Mouse (Mus musculus): Measurements from ENCODE around the gene Ank3. TPM values are rescaled to one million over a fixed set of nuclear protein-coding genes. Genes with fewer than 3 reads are reported as not detected.

The Ank3 gene
- total and polyA plus RNA-seq, 2 experiments from 2014 or later = 66.6 to 253 TPM

DNA sequence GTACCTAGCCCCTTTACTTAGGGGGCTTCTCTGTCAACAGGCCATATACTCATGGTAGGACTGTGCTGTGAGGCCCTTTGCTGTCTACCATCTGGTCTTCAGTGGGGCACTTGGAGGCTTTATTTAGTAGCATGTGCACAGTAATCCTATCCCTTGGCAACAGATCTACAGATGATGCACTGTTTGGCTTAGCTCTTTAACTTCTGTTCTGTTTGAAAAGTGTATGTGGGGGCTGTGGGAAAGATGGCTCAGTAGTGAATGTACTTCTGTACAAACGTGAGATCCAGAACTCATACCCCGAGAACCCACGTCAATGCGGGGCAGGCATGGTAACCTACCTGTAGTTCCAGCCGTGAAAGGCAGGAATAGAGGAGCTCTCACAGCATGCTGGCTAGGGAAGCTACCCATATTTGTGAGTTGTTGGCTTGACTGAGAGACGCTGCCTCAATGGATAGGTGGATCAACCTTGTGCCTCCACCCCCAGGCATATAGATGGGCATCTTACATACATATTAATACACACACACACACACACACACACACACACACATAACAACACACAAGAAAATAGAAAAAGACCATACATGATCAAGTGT is 86.7 kb downstream of the Ank3 start:
- 88% methylated on average over 6 of the region's 6 CpGs for WGBS
- no peaks in the 10 kb centered on the region for H3K36me3 ChIP-seq (ENCODE audit: insufficient read depth, low read length)
- no peaks in the 10 kb centered on the region for H3K9me3 ChIP-seq (ENCODE audit: low read length)
- no peak overlapping the region for H3K4me2 ChIP-seq (ENCODE audit: low read depth, low read length, poor library complexity, severe bottlenecking)
- no peak overlapping the region for H3K4me3 ChIP-seq (ENCODE audit: low read depth, low read length)
- no peaks in the 10 kb centered on the region for H3K4me1 ChIP-seq (ENCODE audit: insufficient read depth, low read length)
- DNase-seq (ENCODE audit: low spot score) = no peak
- no peak for ATAC-seq (ENCODE audit: low FRiP score)
- H3K27ac ChIP-seq (ENCODE audit: low read depth, low read length) = no peak overlapping the region
- no peaks in the 10 kb centered on the region for H3K27me3 ChIP-seq (ENCODE audit: insufficient read depth, low read length)
- H3K9ac ChIP-seq (replicated peaks; ENCODE audit: low read length, poor library complexity, severe bottlenecking) = no peak overlapping the region
- TF ChIP-seq CTCF (IDR thresholded peaks at IDR 0.05) = no peak

DNA sequence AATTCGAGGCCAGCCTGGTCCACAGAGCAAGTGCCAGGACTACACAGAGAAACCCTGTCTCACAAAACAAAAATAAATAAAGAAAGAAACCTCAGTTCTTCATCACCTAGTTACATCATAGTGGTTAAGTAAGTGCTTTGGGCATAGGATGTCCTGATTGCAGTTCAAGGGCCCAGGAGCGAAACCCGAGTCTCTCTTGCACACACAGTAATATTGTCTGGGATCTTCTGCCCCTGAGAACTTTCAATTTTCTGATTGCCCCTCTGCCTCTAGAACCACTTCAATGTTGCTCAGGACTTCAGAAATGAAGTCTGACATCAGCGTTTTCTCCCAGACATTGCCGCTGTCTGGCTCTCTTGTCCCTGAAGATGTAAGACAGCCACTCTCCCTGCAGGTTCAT is 91.6 kb downstream of the Ank3 start:
- no peaks in the 10 kb centered on the region for H3K4me1 ChIP-seq (ENCODE audit: insufficient read depth, low read length)
- DNase-seq (ENCODE audit: low spot score) (no peak), ATAC-seq (ENCODE audit: low FRiP score) (no peak)
- no peak overlapping the region for H3K4me2 ChIP-seq (ENCODE audit: low read depth, low read length, poor library complexity, severe bottlenecking)
- no peak overlapping the region for H3K9ac ChIP-seq (replicated peaks; ENCODE audit: low read length, poor library complexity, severe bottlenecking)
- WGBS = 78% methylated on average over 5 of the region's 5 CpGs
- H3K27me3 ChIP-seq (ENCODE audit: insufficient read depth, low read length) = no peaks in the 10 kb centered on the region
- H3K9me3 ChIP-seq (ENCODE audit: low read length) = no peaks in the 10 kb centered on the region
- no peaks in the 10 kb centered on the region for H3K36me3 ChIP-seq (ENCODE audit: insufficient read depth, low read length)
- no peak overlapping the region for H3K4me3 ChIP-seq (ENCODE audit: low read depth, low read length)
- no peak overlapping the region for H3K27ac ChIP-seq (ENCODE audit: low read depth, low read length)
- TF ChIP-seq CTCF (IDR thresholded peaks at IDR 0.05) = no peak

DNA sequence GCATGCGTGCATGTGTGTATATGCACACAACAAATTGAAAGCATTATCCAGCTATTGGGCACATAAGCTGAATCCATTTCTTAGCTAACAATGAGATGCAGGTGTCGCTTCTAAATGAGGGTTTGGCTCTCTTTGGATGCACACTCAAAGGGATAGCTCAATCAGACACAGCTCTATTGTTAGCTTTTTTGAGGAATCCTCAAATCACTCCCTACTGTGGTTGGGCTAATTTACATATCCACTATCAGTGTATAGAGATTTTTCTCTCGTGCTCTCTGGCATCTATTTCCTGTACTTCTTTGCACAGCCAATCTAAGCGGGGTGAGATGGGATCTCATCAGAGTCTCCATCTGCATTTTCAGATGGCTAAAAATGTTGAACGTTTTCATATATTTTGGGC is 93.4 kb downstream of the Ank3 start:
- TF ChIP-seq CTCF (IDR thresholded peaks at IDR 0.05) = no peak
- WGBS = 56% methylated on average over 5 of the region's 5 CpGs
- Histone ChIP-seq H3K36me3 (ENCODE audit: insufficient read depth, low read length) (no peaks in the 10 kb centered on the region), H3K27ac (ENCODE audit: low read depth, low read length) (no peak overlapping the region), H3K27me3 (ENCODE audit: insufficient read depth, low read length) (no peaks in the 10 kb centered on the region), H3K9me3 (ENCODE audit: low read length) (no peaks in the 10 kb centered on the region), H3K4me1 (ENCODE audit: insufficient read depth, low read length) (no peaks in the 10 kb centered on the region), H3K9ac (replicated peaks; ENCODE audit: low read length, poor library complexity, severe bottlenecking) (no peak overlapping the region), H3K4me3 (ENCODE audit: low read depth, low read length) (no peak overlapping the region), H3K4me2 (ENCODE audit: low read depth, low read length, poor library complexity, severe bottlenecking) (no peak overlapping the region)
- ATAC-seq (ENCODE audit: low FRiP score) (no peak), DNase-seq (ENCODE audit: low spot score) (no peak)

DNA sequence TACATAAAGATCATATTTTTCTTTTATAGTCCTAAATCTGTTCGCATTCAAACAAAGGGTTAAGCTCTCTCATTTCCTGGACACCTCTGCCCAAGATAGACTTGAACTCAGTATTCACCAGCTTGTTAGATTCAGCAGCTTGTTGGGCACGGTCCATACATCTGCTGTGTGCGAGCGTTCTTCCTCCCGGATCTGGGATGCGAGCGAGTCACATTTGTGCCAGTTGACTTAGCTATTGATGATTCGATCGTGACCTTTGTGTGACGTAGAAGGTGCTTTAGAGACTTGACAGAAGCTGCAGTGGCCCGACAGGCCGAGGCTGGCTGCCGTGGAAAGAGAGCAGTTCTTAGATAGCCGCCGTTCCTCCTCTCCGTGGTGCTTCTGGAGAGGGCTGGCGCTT is 98.8 kb downstream of the Ank3 start:
- H3K27me3 ChIP-seq (ENCODE audit: insufficient read depth, low read length) = no peaks in the 10 kb centered on the region
- ATAC-seq (ENCODE audit: low FRiP score) = no peak
- no peak overlapping the region for H3K9ac ChIP-seq (replicated peaks; ENCODE audit: low read length, poor library complexity, severe bottlenecking)
- DNase-seq (ENCODE audit: low spot score) = no peak
- no peak overlapping the region for H3K4me3 ChIP-seq (ENCODE audit: low read depth, low read length)
- peaks cover 18% of the 10 kb centered on the region for H3K4me1 ChIP-seq (ENCODE audit: insufficient read depth, low read length)
- H3K36me3 ChIP-seq (ENCODE audit: insufficient read depth, low read length) = no peaks in the 10 kb centered on the region
- no peak overlapping the region for H3K4me2 ChIP-seq (ENCODE audit: low read depth, low read length, poor library complexity, severe bottlenecking)
- H3K9me3 ChIP-seq (ENCODE audit: low read length) = no peaks in the 10 kb centered on the region
- WGBS = 82% methylated on average over 17 of the region's 17 CpGs
- TF ChIP-seq CTCF (IDR thresholded peaks at IDR 0.05) = no peak
- H3K27ac ChIP-seq (ENCODE audit: low read depth, low read length) = no peak overlapping the region

DNA sequence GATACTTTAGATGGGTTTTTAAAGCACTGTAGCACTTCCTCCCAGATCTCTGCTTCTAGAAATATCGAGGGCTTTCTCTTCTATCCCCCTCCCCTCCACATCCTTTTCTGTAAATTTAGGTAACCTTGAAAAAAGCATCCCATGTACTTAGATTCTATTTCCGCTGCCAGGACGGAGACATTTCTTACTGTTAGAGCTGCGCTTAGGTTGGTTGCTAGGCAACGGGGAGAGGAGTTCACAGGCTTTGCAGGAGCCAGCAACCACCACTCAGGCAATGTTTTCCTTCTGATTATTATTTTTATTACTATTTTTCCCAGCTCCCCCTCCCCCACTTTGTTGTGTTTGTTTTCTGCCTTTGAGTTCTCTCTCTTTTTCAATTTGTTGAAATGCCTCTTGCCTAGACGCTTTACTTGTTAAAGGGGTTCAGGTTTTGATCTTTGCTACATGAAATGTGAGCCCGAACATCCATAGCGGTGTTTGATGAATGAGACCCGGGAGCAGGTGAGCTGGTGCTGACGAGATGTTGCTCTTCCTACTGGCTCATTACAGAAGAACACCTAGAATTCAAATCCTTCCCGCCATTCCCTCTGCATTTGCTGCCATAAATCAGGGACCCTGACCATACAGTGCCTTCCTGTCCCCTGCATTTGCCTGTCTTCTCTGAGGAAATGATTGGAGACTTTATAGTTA is 101.7 kb downstream of the Ank3 start:
- TF ChIP-seq CTCF (IDR thresholded peaks at IDR 0.05) = no peak
- WGBS = 25% methylated on average over 11 of the region's 11 CpGs
- H3K4me2 ChIP-seq (ENCODE audit: low read depth, low read length, poor library complexity, severe bottlenecking) = no peak overlapping the region

DNA sequence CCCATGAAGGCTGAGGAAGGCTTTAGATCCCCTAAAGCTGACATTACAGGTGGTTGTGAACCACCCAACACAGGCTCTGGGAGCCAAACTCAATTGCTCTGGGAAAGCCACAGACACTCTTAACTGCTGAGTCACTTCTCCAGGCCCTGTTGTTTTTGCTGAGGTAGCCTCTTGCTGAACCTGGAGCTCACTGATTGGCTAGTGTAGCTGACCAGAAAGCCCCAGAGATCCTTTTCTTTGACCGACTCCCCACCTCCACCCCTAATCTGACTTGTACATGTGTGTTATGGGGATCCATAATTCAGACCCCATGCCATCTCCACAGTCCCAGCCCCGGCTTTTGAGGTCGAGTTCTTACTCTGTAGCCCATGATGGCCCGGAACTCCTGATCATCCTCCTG is 105.2 kb downstream of the Ank3 start:
- Histone ChIP-seq H3K9me3 (ENCODE audit: low read length) (no peaks in the 10 kb centered on the region), H3K4me1 (ENCODE audit: insufficient read depth, low read length) (peaks cover 18% of the 10 kb centered on the region), H3K27me3 (ENCODE audit: insufficient read depth, low read length) (no peaks in the 10 kb centered on the region), H3K36me3 (ENCODE audit: insufficient read depth, low read length) (no peaks in the 10 kb centered on the region), H3K27ac (ENCODE audit: low read depth, low read length) (no peak overlapping the region), H3K4me2 (ENCODE audit: low read depth, low read length, poor library complexity, severe bottlenecking) (no peak overlapping the region), H3K9ac (replicated peaks; ENCODE audit: low read length, poor library complexity, severe bottlenecking) (no peak overlapping the region), H3K4me3 (ENCODE audit: low read depth, low read length) (no peak overlapping the region)
- ATAC-seq (ENCODE audit: low FRiP score) (no peak), DNase-seq (ENCODE audit: low spot score) (no peak)
- WGBS = 86% methylated on average over 4 of the region's 4 CpGs
- no peak for TF ChIP-seq CTCF (IDR thresholded peaks at IDR 0.05)

More for the DNA sequence above, 101.7 kb downstream of the Ank3 start:
- ATAC-seq (ENCODE audit: low FRiP score) = no peak
- no peaks in the 10 kb centered on the region for H3K9me3 ChIP-seq (ENCODE audit: low read length)
- H3K36me3 ChIP-seq (ENCODE audit: insufficient read depth, low read length) = no peaks in the 10 kb centered on the region
- peak; percentile 89 for DNase-seq (ENCODE audit: low spot score)
- peak overlapping the region; percentile 55 for H3K27ac ChIP-seq (ENCODE audit: low read depth, low read length)
- no peaks in the 10 kb centered on the region for H3K27me3 ChIP-seq (ENCODE audit: insufficient read depth, low read length)
- H3K9ac ChIP-seq (replicated peaks; ENCODE audit: low read length, poor library complexity, severe bottlenecking) = no peak overlapping the region
- H3K4me1 ChIP-seq (ENCODE audit: insufficient read depth, low read length) = peaks cover 18% of the 10 kb centered on the region
- H3K4me3 ChIP-seq (ENCODE audit: low read depth, low read length) = no peak overlapping the region
